Comparison of ENCODE assay signal across 8 mouse cellular contexts in the genomic region with DNA sequence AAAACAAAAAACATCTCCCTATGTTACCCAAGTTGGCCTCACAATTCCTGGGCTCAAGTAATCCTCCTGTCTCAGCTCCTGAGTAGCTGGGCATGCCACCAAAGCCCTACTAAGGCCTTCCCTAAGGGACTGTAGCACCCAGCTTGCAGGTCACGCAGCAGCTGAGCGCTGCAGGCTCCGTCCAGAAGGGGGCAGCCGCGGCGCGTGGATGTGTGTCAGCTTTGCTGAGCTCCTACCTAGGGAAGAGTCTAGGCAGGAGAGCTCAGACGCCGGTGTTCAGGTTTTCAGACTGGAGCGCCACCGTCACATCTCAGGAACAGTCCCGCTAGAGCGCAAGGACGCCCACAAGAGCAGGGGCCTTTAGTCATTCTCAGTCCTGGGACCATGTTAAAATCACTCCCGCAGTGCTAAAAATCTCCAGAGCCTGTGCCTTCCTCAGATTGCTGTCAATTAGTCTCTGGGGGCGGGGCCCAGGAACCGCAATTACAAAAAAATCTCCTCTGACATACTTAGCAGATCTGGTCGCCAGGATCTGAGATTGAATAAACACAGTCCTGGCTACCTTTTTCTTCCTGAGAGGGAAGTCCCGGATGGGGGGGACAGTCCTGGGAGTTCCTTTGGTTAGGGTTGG. TPM values are rescaled to one million over a fixed set of nuclear protein-coding genes. Genes with fewer than 3 reads are reported as not detected.
DNase-seq lines count a peak whose midpoint lies in the region; ATAC-seq and TF ChIP-seq lines count a peak whose summit lies in the region.

No protein-coding gene starts in this region.

- peak; percentile 49 to 91 for TF ChIP-seq CTCF in CH12.LX (conservative IDR thresholded peaks at IDR 0.05 in 1 of 2, IDR thresholded peaks at IDR 0.05 in 1 of 2; ENCODE audit: low read depth in 2 of 2, low read length in 2 of 2)
- TF ChIP-seq CTCF in lung, embryonic 14.5 days (IDR thresholded peaks at IDR 0.05; ENCODE audit: low read depth): peak; percentile 94

- peaks cover 5% of the 10 kb centered on the region for H3K9me3 ChIP-seq in CH12.LX (replicated peaks; ENCODE audit: low read length)
- no peaks in the 10 kb centered on the region for H3K9me3 ChIP-seq in forebrain, embryonic 15.5 days
- H3K9me3 ChIP-seq in lung, embryonic 14.5 days (ENCODE audit: low read depth, low read length): no peaks in the 10 kb centered on the region

- H3K4me1 ChIP-seq in CH12.LX (ENCODE audit: control insufficient read depth in 1 of 2, insufficient read depth in 2 of 2): no peaks in the 10 kb centered on the region
- peaks cover 18% of the 10 kb centered on the region for H3K4me1 ChIP-seq in forebrain, embryonic 15.5 days
- no peaks in the 10 kb centered on the region for H3K4me1 ChIP-seq in lung, embryonic 14.5 days (ENCODE audit: insufficient read depth)

- H3K27me3 ChIP-seq in CH12.LX (replicated peaks): peaks cover 78% of the 10 kb centered on the region
- H3K27me3 ChIP-seq in forebrain, embryonic 15.5 days: peaks cover 6% of the 10 kb centered on the region; the same call in 1 of the 2 replicates
- H3K27me3 ChIP-seq in lung, embryonic 14.5 days (ENCODE audit: insufficient read depth, low read length): 0 out of 2 replicates have a peak, but pooled peaks cover 4% of the 10 kb centered on the region

- no peaks in the 10 kb centered on the region for H3K79me2 ChIP-seq in CH12.LX (replicated peaks; ENCODE audit: control insufficient read depth, extremely low read depth, insufficient read depth, poor library complexity, severe bottlenecking)

- in situ Hi-C loops in CH12.LX (cut with MboI; ENCODE audit: low pct_ligation_motif_present, low pct_unique_long_range_greater_than_20kb, low sequenced_read_pairs): loop anchor here (25.0 kb wide), 1 partner anchor 802 kb away; no protein-coding TSS in a partner anchor

- no peak for TF ChIP-seq EP300 in CH12.LX (IDR thresholded peaks at IDR 0.05; ENCODE audit: low read length)

- H3K4me2 ChIP-seq in CH12.LX (ENCODE audit: insufficient read depth, low read depth, poor library complexity, severe bottlenecking): no peak overlapping the region
- H3K4me2 ChIP-seq in forebrain, embryonic 15.5 days (replicated peaks): peak overlapping the region; percentile 38
- H3K4me2 ChIP-seq in lung, embryonic 14.5 days: peak overlapping the region; percentile 32; the same call in 1 of the 2 replicates

- TF ChIP-seq POLR2A in CH12.LX (IDR thresholded peaks at IDR 0.05; ENCODE audit: low read depth, low read length): no peak

- no peak overlapping the region for H3K9ac ChIP-seq in CH12.LX (ENCODE audit: insufficient read depth, low read depth)
- no peak overlapping the region for H3K9ac ChIP-seq in forebrain, embryonic 15.5 days (replicated peaks)
- H3K9ac ChIP-seq in lung, embryonic 14.5 days: no peak overlapping the region

- intact Hi-C loops in heart, postnatal 36 days (cut with DNase I): loop anchor here (1.0 to 2.0 kb wide), 2 partner anchors 46 to 802 kb away; no protein-coding TSS in a partner anchor

- H3K4me3 ChIP-seq in CH12.LX (replicated peaks in 1 of 3; ENCODE audit: low read depth in 2 of 3, low read length in 2 of 3, poor library complexity in 1 of 3): no peak overlapping the region
- H3K4me3 ChIP-seq in forebrain, embryonic 15.5 days: peak overlapping the region; percentile 8; the same call in 1 of the 2 replicates
- H3K4me3 ChIP-seq in lung, embryonic 14.5 days (ENCODE audit: low read depth, low read length): no peak overlapping the region

- no peaks in the 10 kb centered on the region for H3K36me3 ChIP-seq in CH12.LX (replicated peaks in 1 of 2; ENCODE audit: control insufficient read depth in 1 of 2, insufficient read depth in 1 of 2, low read length in 1 of 2)
- H3K36me3 ChIP-seq in forebrain, embryonic 15.5 days: no peaks in the 10 kb centered on the region
- H3K36me3 ChIP-seq in lung, embryonic 14.5 days (ENCODE audit: insufficient read depth): no peaks in the 10 kb centered on the region

- dilution Hi-C loops in CH12.LX (cut with MboI; ENCODE audit: extremely low pct_ligation_motif_present, extremely low pct_unique_long_range_greater_than_20kb, low sequenced_read_pairs): no loop called here

- no peak overlapping the region for H3K27ac ChIP-seq in CH12.LX (ENCODE audit: insufficient read depth, low read depth)
- no peak overlapping the region for H3K27ac ChIP-seq in forebrain, embryonic 15.5 days (replicated peaks)
- H3K27ac ChIP-seq in lung, embryonic 14.5 days (ENCODE audit: low read depth): no peak overlapping the region

- peak; percentile 86 for TF ChIP-seq RAD21 in CH12.LX (IDR thresholded peaks at IDR 0.05; ENCODE audit: low read depth, low read length)

- WGBS in forebrain, embryonic 15.5 days: 8% methylated on average over 19 of the region's 19 CpGs
- WGBS in lung, embryonic 14.5 days: 5% methylated on average over 19 of the region's 19 CpGs

- peak; percentile 71 for DNase-seq in CH12.LX (ENCODE audit: extremely low read depth)
- DNase-seq in heart, postnatal 36 days: peak; percentile 85 to 90
- DNase-seq in layer of hippocampus, adult 11-12 months (ENCODE audit: low spot score): peak; percentile 92
- DNase-seq in lung, embryonic 14.5 days: peak; percentile 90
- peak; percentile 94 for DNase-seq in testis, postnatal 10 days (ENCODE audit: low spot score)

- ATAC-seq in cerebellum, adult (ENCODE audit: insufficient number of reproducible peaks, low FRiP score, low TSS enrichment): peak; percentile 83
- peak; percentile 69 for ATAC-seq in forebrain, embryonic 15.5 days (replicated peaks)
- ATAC-seq in lung, embryonic 14.5 days (ENCODE audit: insufficient read depth): peak; percentile 66; the same call in 1 of the 2 replicates
- peak; percentile 84 for ATAC-seq in neutrophil, adult 5-6 weeks (ENCODE audit: extremely low read depth, insufficient number of reproducible peaks, low FRiP score, poor library complexity, severe bottlenecking)

TF ChIP-seq in CH12.LX, 34 proteins besides CTCF, POLR2A, EP300 and RAD21:
- no peak for TF ChIP-seq ZMIZ1 (IDR thresholded peaks at IDR 0.05; ENCODE audit: low read depth, low read length)
- TF ChIP-seq SMC3 (IDR thresholded peaks at IDR 0.05; ENCODE audit: low read depth, low read length): peak; percentile 80

RNA-seq across cellular contexts. Expression of gene Zc3h12a, which starts 32.8 kb away (rescaled TPM):
- total RNA-seq in CH12.LX (2012; rRNA removed) (7.7 and 8.2 TPM in 2 replicates), CH12.LX (2014; rRNA removed) (1.4 and 2.1 TPM in 2 replicates)
- polyA plus RNA-seq in CH12.LX (2012; ENCODE audit: insufficient read length, low read depth): 12.8 and 13.4 TPM in 2 replicates
- polyA plus RNA-seq in forebrain, embryonic 15.5 days (2015; fragmentation: Nextera tagmentation; extraction: Ambion mirVana): 0.14 and 0.19 TPM in 2 replicates
- total RNA-seq in heart, postnatal 36 days (2021): 1 to 10 TPM; 3.3 to 4.5 TPM
- 0.41 and 0.42 TPM in 2 replicates for polyA plus RNA-seq in lung, embryonic 14.5 days (2014; fragmentation: Nextera tagmentation; extraction: Ambion mirVana)
- 37.3 and 37.8 TPM in 2 replicates for total RNA-seq in neutrophil, adult 5-6 weeks (2017)
